Mouse (Mus musculus) adrenal gland, postnatal 4 days (tissue): ENCODE results near the gene Slamf6. TPM values are rescaled to one million over a fixed set of nuclear protein-coding genes. Genes with fewer than 3 reads are reported as not detected.
"Not testable (repeated sequence)": the region's sequence is repeated elsewhere in the genome, so short reads cannot be mapped to it uniquely, and the experiment has no call there.

Source experiments
- DNase-seq, 2 experiments: peaks; one replicate each; pipeline ENCODE4 v3.0.0; 2021 to 2022; ENCODE audit warnings: low spot score in 2 of 2, mixed read lengths in 2 of 2
- long read RNA-seq, 2 experiments: library from polyadenylated mRNA; stranded (forward); transcript quantifications; one replicate each; pipeline ENCODE4 v2.0.0; 2021
- total RNA-seq, 2 experiments: library from RNA; stranded (reverse); gene quantifications; 2 replicates each; pipeline ENCODE4 v1.2.3; 2021

Gene Slamf6
- under 1 TPM; 0.20 to 0.62 TPM for total RNA-seq
- long read RNA-seq, experiment 1, result 0 reads
- long read RNA-seq, experiment 2, partial matches to known transcripts, result 0 of 1 reads
- long read RNA-seq, experiment 2, other reads (novel, unspliced or antisense), result 1 of 1 reads

- no peak for DNase-seq
Measured at GRCm38 (mm10) chr1:171917305-171918039, at the start of gene Slamf6. Gene Slamf6, plus strand, starts transcription at chr1:171917515.

DNA sequence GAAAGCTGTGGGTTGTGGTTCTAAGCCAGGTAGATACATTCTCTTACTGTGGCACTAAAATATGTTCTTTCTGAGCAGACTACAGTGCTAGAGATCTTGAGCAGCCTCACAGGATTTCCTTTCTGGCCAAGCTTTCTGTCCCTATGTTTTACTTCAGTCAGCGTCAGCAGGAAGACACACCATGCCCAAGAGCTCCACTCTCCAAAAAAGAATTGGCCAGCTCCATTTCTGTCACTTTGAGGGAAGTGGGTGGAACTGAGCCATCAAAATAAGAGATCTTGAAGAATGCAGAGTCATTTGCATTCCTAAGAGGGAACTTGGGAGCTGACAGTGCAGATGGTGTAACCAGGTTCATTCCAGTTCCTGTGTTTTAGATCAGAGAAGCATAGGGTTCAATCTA is 30.3 kb upstream of the Slamf6 start:
- DNase-seq, result no peak

DNA sequence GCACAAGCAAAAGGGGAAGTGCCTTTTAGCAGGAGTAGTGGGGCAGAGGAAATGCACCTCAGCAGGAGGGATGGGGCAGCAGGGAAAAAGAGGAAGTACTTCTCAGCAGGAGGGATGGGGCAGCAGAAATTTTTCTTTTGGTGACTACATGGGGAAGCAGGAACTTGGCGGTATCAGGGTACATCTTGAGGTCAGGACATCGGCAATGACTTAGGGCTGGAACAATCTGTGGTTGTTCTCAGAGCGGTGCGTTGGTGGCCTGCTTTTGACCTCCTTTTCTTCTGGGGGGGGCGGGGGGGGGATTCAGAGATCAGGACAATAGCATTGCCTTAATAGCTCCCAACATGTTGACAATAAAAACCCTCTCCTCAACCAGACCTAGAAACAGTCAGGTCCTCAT is 22.0 kb upstream of the Slamf6 start, which contains the start of gene Gm10521:
Gene Gm10521 (plus strand): TSS at position 301 of the 400 bp plus-strand sequence.
- DNase-seq, result not testable (repeated sequence)

DNA sequence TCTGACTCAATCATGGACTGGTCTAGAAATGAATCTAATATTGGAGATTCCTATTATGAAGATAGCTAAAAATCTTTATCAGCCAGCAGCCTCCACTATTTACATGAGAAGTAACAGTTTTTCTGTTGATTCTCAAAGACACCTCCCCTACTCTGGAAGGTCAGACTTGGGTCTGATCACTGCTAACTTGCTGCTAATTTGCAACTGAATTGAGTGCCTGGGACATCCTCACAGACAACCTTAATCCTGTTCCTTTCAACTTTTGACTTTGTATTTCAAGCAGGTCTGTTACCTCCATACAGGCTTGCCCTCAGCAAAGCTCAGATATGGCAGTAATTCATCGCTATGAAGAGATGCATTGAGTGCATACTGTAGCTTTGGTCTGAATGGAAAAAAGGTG is 13.3 kb upstream of the Slamf6 start:
- no peak for DNase-seq

GRCm38 (mm10) chr1:171915638-171916458 is 1.5 kb upstream of the Slamf6 start:
- no peak for DNase-seq

GRCm38 (mm10) chr1:171918136-171918920 is 1.0 kb downstream of the Slamf6 start:
- no peak for DNase-seq

DNA sequence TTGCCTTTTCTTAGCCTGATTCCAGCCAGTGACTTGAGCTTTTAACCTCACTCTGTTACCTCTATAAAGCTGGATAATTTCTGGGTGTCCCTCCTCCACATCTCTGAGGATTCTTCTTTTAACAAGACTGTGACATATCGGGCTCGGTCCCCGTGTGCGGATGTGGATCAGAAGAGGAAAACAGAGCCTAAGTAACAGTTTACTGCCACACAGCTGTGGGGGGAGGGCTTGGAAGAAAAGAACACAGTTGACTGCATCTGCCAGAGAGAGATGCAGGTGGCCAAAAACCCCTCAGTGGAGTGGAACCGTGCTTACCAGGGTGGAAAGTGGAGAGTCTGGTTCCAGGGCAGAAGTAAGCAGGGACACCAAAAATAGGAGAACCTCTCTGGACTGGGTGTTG is 1.9 kb downstream of the Slamf6 start:
- DNase-seq, result no peak

DNA sequence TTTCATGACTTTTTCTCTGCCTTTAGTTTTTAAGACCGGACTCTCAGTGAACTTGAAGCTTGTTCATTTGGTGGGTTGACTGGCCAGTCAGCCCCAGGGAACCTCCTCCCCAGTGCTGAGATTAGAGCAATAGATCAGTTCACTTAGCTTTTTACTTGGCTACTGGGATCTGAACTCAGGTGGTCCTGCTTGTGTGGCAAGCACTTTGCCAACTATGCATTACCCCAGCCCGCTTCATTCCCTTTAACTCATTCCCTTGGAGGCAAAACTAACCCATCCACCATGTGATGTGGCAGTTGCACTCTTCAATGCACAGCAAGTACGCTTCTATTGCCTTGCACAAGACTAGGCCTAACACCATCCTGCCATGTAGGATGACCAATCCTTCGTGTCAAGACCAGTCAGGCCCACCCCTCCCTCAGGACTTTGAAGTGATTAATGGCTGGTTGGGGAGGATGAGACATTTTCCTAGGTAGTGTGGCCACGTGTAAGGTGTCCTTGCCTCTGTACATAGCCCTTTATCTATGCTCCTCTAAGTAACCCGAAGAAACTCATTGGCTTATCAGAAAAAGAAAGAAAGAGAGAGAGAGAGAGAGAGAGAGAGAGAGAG is 2.7 kb downstream of the Slamf6 start:
- no peak for DNase-seq

DNA sequence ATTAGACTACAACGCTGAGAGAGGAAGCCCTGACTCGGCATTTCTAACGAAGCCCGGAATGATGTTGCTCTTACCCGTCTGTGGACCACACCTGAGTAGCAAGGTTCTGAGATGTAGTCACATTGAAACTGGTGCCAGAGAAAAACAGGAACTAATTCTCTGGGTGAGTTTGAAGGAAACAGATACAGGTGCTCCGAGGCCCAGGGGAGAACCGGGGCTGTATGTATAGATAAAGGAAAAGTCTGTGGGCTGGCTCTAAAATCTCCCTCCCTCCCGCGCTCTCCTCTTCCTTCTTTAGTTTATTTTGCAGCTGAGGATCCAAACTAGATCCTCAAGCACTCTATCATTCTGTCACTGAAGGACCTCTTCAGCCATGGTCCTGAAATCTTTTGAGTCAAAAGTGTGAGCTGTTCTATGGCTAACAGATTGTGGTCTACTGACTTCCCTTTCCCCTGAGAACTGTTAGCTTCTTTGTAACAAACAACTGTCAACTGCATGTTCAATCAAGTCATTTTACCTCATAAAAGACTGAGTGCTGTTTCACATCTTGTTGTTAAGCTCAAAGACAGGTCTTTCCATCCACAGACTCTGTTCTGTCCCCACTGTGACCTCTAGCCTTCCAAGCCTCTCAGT is 3.8 kb downstream of the Slamf6 start:
- no peak for DNase-seq

- DNase-seq, result no peak
Measured at GRCm38 (mm10) chr1:171921641-171922040, 4.3 kb downstream of the Slamf6 start.

DNA sequence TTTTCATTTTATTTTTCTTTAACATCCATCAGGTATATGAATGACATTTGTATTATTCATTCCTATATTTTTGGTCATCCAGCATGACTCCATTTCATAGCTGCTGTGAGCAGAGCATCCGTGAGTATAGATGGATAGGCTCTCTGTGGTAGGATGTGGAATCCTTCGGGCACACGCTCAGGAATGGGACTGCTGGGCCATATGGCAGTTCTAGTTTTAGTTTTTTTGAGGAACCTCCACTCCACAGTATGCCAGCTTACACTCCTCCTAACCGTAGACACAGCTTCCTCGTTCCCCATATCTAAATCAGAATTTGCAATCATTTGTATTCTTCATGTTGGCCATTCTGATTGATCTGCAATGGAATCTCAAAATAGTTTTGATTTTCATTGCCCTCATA is 5.5 kb downstream of the Slamf6 start:
- no peak for DNase-seq

GRCm38 (mm10) chr1:171924900-171925299 is 7.6 kb downstream of the Slamf6 start:
- no peak for DNase-seq

- no peak for DNase-seq
Measured at GRCm38 (mm10) chr1:171933851-171934250, 16.5 kb downstream of the Slamf6 start.

DNA sequence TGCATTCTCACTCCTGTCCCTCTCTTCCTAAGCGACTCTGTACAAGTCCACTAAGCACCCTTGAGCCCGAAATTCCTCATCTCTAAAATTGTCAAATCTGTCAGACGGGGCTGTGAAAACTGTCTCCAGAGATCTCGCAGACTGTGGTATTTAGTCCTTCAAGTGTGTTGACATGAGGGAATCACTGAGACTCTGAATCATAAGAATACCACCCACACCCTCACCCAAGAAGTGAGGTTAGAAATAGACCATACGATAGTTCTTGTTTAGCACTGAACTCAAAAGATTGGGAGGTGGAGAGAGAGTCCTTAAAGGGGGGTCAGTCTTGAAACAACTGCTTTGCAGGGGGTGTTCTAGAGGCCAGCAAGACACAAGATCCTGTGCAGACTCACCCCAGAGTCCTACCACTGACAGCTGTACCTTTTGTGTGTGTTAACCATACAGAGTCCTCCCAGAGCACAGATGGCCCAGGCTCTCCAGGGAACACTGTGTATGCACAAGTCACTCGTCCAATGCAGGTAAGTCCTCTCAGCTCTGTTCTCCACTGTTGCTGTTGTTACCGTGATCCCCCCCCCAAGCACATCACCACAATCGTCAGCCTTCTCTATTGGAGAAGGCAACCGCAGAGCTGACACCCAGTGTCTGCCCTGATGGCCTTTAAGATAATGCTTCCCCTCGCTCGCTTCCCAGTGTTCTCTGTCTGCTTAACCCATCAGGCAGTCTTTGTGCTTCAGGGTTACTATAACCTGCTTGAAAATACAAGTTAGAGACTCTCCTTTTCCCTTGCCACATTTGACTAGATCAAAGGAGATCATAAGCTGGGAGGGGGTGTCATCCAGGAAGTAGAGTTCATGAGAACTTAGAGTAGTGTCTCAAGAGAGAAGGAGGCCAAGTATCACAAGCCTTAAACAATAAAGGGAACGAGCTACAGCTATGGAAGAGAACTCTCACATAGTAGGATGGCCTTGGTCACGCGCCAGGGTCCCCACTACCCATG is 21.9 kb downstream of the Slamf6 start:
- no peak for DNase-seq

- DNase-seq, result no peak
Measured at GRCm38 (mm10) chr1:171940626-171941025, 23.3 kb downstream of the Slamf6 start.

GRCm38 (mm10) chr1:171946447-171946995 is 29.2 kb downstream of the Slamf6 start:
- DNase-seq, result no peak

DNA sequence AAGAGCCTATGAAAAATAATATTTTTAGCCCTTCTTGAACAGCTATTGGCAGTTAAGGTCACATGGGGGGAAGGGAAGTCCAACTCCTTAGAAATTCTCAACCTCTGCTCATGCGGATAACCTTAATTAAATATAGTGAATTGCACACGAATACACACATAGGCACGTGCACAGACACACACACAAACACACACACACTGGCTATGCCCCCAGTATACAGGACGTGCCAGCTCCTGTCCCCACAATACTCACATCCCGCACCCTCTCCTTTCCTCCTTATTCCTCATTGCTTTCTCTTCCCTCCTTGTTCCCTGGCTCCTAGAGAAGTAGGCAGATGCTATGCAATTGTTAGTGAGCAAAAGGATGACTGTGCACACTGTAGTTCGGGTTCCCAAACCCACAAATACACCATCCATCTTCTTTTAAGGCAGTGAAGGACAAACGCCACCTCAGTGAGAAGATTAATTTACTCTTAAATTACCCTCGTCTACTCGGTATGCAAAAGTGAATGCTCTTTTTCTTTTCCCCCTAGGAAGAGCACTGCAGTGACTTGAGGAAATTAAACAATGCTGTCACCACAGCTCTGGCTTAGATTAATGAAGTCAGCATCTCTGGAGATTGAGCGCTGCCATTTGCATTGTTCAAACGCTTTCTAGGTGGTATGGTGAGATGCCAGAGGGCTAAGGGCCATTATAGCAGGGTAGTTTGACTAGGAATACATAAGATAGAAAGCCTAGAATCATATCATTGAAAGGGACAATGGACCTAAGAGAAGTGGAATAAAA is 31.0 kb downstream of the Slamf6 start:
- DNase-seq, result no peak

DNA sequence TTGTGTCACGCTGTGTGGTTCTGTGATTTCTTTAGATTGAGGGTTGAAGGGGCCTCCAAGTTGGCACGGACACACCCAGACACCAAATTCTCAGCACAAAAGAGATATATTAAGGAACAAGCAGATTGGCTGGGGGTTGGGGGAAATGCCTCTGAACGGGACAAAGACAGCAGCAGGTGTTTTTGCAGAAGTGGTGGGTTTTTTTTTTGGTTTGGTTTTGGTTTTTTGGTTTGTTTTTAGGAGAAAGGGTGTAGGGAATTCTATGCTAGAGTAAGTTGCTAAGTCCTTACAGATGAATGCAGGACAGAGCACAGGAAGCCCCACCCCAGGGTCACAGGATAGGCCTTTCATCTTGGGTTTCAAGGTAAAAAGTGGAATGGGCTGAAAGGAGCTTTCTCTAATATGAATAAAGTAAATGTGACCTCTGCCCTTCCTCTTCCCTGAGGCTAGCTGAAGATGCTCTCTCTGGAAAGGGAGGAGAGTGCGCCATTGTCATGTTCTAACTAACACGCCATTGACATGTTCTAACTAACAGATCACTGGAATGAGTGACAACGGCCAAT is 31.7 kb downstream of the Slamf6 start:
- DNase-seq, result no peak
